In the genomic region with DNA sequence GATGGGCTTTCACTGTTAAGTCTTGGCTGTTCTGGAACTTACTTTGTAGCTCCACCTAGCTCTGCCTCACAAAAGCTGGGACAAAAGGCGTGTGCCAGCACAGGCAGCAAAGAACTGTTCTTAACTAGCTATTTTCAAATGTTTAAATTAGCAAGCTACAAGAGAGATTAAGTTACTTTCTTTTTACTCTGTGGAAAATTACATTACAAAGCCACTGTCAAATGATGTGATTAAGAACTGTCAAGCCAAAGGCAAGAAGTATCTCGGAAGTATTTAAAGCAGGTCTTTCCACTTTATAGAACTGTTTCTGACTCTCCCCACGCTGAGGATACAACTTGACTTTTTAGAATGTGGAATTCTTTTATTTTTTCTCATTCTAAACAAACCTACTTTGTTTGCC, we compare ENCODE assay signal across 25 mouse cellular contexts.
"Had no signal": no experiment of that assay in that cellular context is flagged by ENCODE, and none has a peak within 500 bp of the region (broad histone marks: within the 10 kb centered on the region; RNA-seq: fewer than 3 reads in every experiment).

No protein-coding gene starts in this region.

- DNase-seq: gastrocnemius, postnatal 14 days; gastrocnemius, postnatal 36 days; heart, adult 2 months; heart, postnatal 10 days; heart, postnatal 4 days; kidney, adult 11 months; kidney, adult 2 months; kidney, adult 9 months; kidney, postnatal 14 days; kidney, postnatal 36 days; layer of hippocampus, adult 9-11 months; layer of hippocampus, postnatal 36 days; left cerebral cortex, postnatal 4 days had no signal

- H3K4me3 ChIP-seq: heart, adult 2 months; hindbrain, embryonic 10.5 days; hindbrain, embryonic 12.5 days; kidney, embryonic 15.5 days; limb, embryonic 13.5 days; limb, embryonic 15.5 days; liver, embryonic 12.5 days had no signal

- H3K4me1 ChIP-seq: kidney, embryonic 15.5 days; limb, embryonic 13.5 days; limb, embryonic 15.5 days; liver, embryonic 12.5 days had no signal

- H3K27ac ChIP-seq: heart, adult 2 months; hindbrain, embryonic 10.5 days; hindbrain, embryonic 12.5 days; hindbrain, embryonic 14.5 days; hindbrain, postnatal 0 days; kidney, embryonic 15.5 days; kidney, postnatal 0 days; limb, embryonic 13.5 days; limb, embryonic 15.5 days; liver, embryonic 12.5 days; liver, embryonic 14.5 days had no signal

- H3K4me2 ChIP-seq: heart, embryonic 11.5 days; hindbrain, embryonic 12.5 days; hindbrain, embryonic 14.5 days; kidney, embryonic 15.5 days; limb, embryonic 13.5 days; limb, embryonic 15.5 days; liver, embryonic 12.5 days had no signal

- H3K9ac ChIP-seq: hindbrain, embryonic 12.5 days; hindbrain, embryonic 14.5 days; kidney, embryonic 15.5 days; limb, embryonic 13.5 days; limb, embryonic 15.5 days; liver, embryonic 12.5 days; liver, embryonic 14.5 days had no signal

- H3K9me3 ChIP-seq: hindbrain, embryonic 10.5 days; hindbrain, embryonic 12.5 days; kidney, embryonic 15.5 days; limb, embryonic 13.5 days; limb, embryonic 15.5 days; liver, embryonic 12.5 days had no signal

- ATAC-seq: hindbrain, postnatal 0 days; intestine, embryonic 16.5 days; liver, embryonic 12.5 days had no signal

- H3K27me3 ChIP-seq: hindbrain, embryonic 12.5 days; limb, embryonic 13.5 days; limb, embryonic 15.5 days; liver, embryonic 12.5 days had no signal

- H3K36me3 ChIP-seq: hindbrain, embryonic 10.5 days; hindbrain, embryonic 12.5 days; kidney, embryonic 15.5 days; limb, embryonic 13.5 days; limb, embryonic 15.5 days; liver, embryonic 12.5 days had no signal
